Mouse (Mus musculus): Measurements from ENCODE around the gene Ly6g5b. TPM values are rescaled to one million over a fixed set of nuclear protein-coding genes. Genes with fewer than 3 reads are reported as not detected.

Gene Ly6g5b
- polyA plus RNA-seq, 1 experiment: 1.0 TPM

DNA sequence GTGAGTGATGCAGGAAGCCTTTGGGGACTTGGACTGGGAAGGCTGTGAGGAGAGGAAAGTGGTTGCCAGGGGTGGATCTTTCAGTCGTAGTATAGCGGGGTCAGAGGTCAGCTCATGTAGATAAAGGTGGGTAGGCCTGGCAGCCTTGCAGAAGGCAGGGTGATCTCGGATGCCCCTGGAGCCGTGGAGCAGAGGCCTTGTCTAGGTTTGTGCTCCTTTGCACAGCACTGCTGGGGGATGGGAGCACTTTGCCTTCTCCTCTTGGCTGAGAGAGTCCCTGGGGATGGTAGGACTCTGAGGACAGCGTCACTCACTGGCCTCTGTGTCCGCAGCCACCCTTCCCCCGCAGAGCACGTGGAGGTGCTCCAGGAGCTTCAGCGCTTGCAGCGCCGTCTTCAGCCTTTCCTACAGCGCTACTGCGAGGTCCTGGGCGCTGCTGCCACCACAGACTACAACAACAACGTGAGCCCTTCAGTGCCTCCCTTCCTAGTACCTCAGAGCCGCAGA lies 25.3 kb upstream of the Ly6g5b start:
- TF ChIP-seq CTCF (conservative IDR thresholded peaks at IDR 0.05; ENCODE audit: insufficient read depth, insufficient read length, low read depth, low read length) (no peak), POLR2A (IDR thresholded peaks at IDR 0.05; ENCODE audit: low read depth, low read length) (no peak)
- H3K4me1 ChIP-seq (ENCODE audit: control insufficient read depth, insufficient read depth, low read length): peaks cover 5% of the 10 kb centered on the region; the same call in 1 of the 2 replicates
- no peak overlapping the region for H3K27ac ChIP-seq (ENCODE audit: insufficient read depth, low read depth, low read length)
- DNase-seq: no peak
- peaks cover 17% of the 10 kb centered on the region for H3K36me3 ChIP-seq (ENCODE audit: control insufficient read depth, insufficient read depth, low read length)
- H3K27me3 ChIP-seq (replicated peaks; ENCODE audit: control insufficient read depth, insufficient read depth, low read length): no peaks in the 10 kb centered on the region
- WGBS: 72% methylated on average over 16 of the region's 16 CpGs
- no peak overlapping the region for H3K4me3 ChIP-seq (ENCODE audit: insufficient read depth, low read depth, low read length)

DNA sequence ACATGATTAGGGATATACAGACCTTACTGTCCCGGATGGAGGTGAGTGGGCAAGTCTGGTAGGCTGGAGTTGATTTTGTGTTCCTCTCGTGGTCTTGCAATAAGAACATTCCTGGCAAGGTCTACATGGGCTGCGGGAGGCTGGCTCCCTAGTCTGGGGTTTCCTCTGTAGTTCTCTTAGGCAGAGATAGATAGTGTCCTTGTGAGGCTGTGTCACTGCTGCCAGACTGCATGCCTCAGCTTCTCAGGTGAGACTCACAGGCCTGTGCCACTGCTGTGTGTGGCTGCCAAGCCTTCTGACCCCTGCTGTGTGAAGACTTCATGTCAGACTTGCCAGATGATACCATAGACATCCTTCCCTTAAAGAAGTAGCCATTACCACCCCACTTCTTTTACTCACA lies 24.0 kb upstream of the Ly6g5b start:
- H3K4me3 ChIP-seq (ENCODE audit: insufficient read depth, low read depth, low read length): no peak overlapping the region
- H3K4me1 ChIP-seq (ENCODE audit: control insufficient read depth, insufficient read depth, low read length): peaks cover 5% of the 10 kb centered on the region; the same call in 1 of the 2 replicates
- no peak for TF ChIP-seq POLR2A (IDR thresholded peaks at IDR 0.05; ENCODE audit: low read depth, low read length)
- WGBS: 92% methylated on average over 3 of the region's 3 CpGs
- DNase-seq: no peak
- H3K27ac ChIP-seq (ENCODE audit: insufficient read depth, low read depth, low read length): no peak overlapping the region
- peaks cover 15% of the 10 kb centered on the region for H3K36me3 ChIP-seq (ENCODE audit: control insufficient read depth, insufficient read depth, low read length)
- no peaks in the 10 kb centered on the region for H3K27me3 ChIP-seq (replicated peaks; ENCODE audit: control insufficient read depth, insufficient read depth, low read length)

DNA sequence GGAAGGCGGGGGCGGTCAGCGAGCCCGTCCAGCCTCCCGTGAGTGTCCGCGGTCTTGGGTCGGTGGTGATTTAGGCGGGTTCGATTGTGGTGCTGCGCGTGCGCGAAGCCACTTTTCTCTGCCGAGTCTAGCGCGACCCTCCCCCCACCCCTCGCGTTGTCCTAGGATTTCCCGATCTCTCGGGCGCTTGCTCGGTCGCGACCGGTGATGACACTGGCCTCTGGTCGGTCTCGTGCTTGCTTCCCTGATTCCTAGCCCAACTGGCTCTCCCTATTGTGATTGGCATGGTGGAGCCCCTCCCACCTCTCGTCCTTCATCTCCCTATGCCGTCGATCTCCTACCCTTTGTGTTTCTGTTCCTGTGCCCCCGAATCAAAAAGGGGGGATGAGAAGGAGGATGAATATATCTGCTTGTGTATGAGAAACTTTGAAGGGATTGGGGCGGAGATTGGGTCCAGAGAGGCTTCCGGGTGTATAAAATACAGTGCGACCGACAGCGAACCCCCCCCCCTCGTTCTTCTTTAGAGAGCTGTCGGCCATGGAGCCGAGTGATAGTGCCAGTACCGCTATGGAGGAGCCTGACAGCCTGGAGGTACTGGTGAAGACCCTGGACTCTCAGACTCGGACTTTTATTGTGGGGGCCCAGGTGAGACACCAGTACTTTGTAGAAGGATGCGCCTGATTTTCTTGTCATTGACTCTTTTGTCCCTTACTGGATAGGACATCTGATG lies 20.5 kb upstream of the Ly6g5b start:
- Histone ChIP-seq H3K27ac (ENCODE audit: insufficient read depth, low read depth, low read length) (peak overlapping the region; percentile 100), H3K4me3 (ENCODE audit: insufficient read depth, low read depth, low read length) (peak overlapping the region; percentile 95), H3K36me3 (ENCODE audit: control insufficient read depth, insufficient read depth, low read length) (no peaks in the 10 kb centered on the region; the same call in 1 of the 2 replicates), H3K27me3 (replicated peaks; ENCODE audit: control insufficient read depth, insufficient read depth, low read length) (no peaks in the 10 kb centered on the region), H3K4me1 (ENCODE audit: control insufficient read depth, insufficient read depth, low read length) (peaks cover 5% of the 10 kb centered on the region; the same call in 1 of the 2 replicates)
- no peak for DNase-seq
- WGBS: under 1% methylated on average over 43 of the region's 43 CpGs
- TF ChIP-seq CTCF (conservative IDR thresholded peaks at IDR 0.05; ENCODE audit: insufficient read depth, insufficient read length, low read depth, low read length) (no peak), POLR2A (IDR thresholded peaks at IDR 0.05; ENCODE audit: low read depth, low read length) (no peak)

DNA sequence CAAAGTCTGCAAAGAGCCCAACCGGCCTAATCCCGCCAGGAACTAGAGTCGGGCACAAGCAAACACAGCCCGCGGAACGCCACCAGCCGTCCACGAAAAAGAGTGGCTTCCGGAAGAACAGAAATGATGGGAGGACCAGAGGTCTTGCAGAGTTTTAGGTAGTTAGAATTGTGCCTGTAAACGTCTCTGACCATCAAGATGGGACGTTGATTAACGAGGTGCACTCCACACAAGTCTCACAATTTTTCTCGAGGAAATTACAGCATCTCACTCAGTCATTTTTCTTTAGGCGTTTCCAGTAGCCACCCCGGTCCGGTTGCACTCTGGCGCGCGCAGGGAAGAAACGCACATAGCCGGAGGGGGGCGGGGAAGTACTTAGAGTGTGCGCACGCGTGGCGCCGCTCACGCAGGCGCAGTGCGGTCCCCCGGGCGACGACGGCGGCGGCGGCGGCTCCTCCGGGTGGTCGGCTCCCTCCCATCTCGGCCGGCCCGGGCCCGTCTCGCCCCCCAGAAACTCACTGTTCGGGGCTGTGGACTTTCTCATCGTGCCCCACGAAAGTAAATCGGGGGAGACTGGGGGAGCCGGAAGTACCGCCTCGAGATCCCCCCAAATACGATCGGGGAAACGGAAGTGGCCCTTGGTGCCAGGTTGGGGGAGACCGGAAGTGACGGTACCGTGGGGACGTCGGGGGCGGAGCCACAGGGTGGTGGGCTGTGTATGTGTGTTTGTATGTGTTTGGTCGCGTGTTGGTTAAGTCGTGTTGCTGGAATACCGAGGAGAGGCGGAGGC lies 19.8 kb upstream of the Ly6g5b start, which contains the start of gene Bag6:
Gene Bag6, plus strand, starts transcription at position 378 of the 790 bp plus-strand sequence.
- peak; percentile 96 for DNase-seq
- no peaks in the 10 kb centered on the region; the same call in 1 of the 2 replicates for H3K36me3 ChIP-seq (ENCODE audit: control insufficient read depth, insufficient read depth, low read length)
- H3K27ac ChIP-seq (ENCODE audit: insufficient read depth, low read depth, low read length): peak within 1 kb of the TSS; percentile 100
- under 1% methylated on average over 66 of the region's 66 CpGs for WGBS
- H3K27me3 ChIP-seq (replicated peaks; ENCODE audit: control insufficient read depth, insufficient read depth, low read length): no peaks in the 10 kb centered on the region
- H3K4me3 ChIP-seq (ENCODE audit: insufficient read depth, low read depth, low read length): peak within 1 kb of the TSS; percentile 95
- peaks cover 5% of the 10 kb centered on the region; the same call in 1 of the 2 replicates for H3K4me1 ChIP-seq (ENCODE audit: control insufficient read depth, insufficient read depth, low read length)
- TF ChIP-seq CTCF (conservative IDR thresholded peaks at IDR 0.05; ENCODE audit: insufficient read depth, insufficient read length, low read depth, low read length): no peak
- TF ChIP-seq POLR2A (IDR thresholded peaks at IDR 0.05; ENCODE audit: low read depth, low read length): peak; percentile 16

DNA sequence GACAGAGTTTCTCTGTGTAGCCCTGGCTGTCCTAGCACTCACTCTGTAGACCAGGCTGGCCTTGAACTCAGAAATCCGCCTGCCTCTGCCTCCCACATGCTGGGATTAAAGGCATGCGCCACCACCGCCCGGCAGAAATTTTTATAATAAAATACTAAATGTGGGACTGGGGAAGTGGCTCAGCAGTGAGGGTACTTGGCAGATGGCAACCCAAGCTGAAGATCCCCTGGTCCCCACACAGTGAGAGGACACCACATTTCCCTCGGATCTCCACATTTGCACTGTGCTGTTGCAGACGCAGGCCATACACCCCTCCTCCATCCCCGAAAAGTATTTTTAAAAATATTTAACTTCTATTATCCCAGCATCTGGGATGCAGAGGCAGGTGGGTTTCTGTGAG lies 18.3 kb upstream of the Ly6g5b start:
- Histone ChIP-seq H3K4me3 (ENCODE audit: insufficient read depth, low read depth, low read length) (no peak overlapping the region), H3K4me1 (ENCODE audit: control insufficient read depth, insufficient read depth, low read length) (peaks cover 5% of the 10 kb centered on the region; the same call in 1 of the 2 replicates), H3K27me3 (replicated peaks; ENCODE audit: control insufficient read depth, insufficient read depth, low read length) (no peaks in the 10 kb centered on the region), H3K27ac (ENCODE audit: insufficient read depth, low read depth, low read length) (no peak overlapping the region), H3K36me3 (ENCODE audit: control insufficient read depth, insufficient read depth, low read length) (no peaks in the 10 kb centered on the region)
- no peak for DNase-seq
- WGBS: 93% methylated on average over 7 of the region's 7 CpGs
- no peak for TF ChIP-seq CTCF (conservative IDR thresholded peaks at IDR 0.05; ENCODE audit: insufficient read depth, insufficient read length, low read depth, low read length)
- TF ChIP-seq POLR2A (IDR thresholded peaks at IDR 0.05; ENCODE audit: low read depth, low read length): no peak

DNA sequence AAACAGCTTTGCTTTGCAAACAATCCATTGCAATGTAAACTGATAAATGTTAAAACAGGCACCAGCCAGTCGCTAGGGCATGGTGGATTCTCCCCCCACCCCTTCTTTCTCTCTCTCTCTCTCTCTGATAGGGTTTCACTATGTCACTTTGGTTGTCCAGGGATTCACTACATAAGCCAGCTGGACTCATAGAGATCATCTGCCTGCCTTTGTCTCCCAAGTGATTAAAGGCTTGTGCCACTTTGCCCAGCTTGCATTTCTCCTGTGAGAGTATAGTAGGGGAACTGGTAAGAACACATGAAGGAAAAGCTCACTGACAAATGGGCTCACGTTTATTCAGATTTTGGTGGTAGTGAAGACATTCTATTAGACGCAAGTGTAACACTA lies 16.9 kb upstream of the Ly6g5b start:
- Histone ChIP-seq H3K27me3 (replicated peaks; ENCODE audit: control insufficient read depth, insufficient read depth, low read length) (no peaks in the 10 kb centered on the region), H3K4me3 (ENCODE audit: insufficient read depth, low read depth, low read length) (no peak overlapping the region), H3K36me3 (ENCODE audit: control insufficient read depth, insufficient read depth, low read length) (no peaks in the 10 kb centered on the region), H3K4me1 (ENCODE audit: control insufficient read depth, insufficient read depth, low read length) (peaks cover 10% of the 10 kb centered on the region; the same call in 1 of the 2 replicates), H3K27ac (ENCODE audit: insufficient read depth, low read depth, low read length) (no peak overlapping the region; the same call in 1 of the 2 replicates)
- TF ChIP-seq CTCF (conservative IDR thresholded peaks at IDR 0.05; ENCODE audit: insufficient read depth, insufficient read length, low read depth, low read length) (no peak), POLR2A (IDR thresholded peaks at IDR 0.05; ENCODE audit: low read depth, low read length) (no peak)
- 60% methylated on average over 3 of the region's 3 CpGs for WGBS
- DNase-seq: no peak

All from kidney, adult 2 months (tissue).